Mouse (Mus musculus) hindbrain, embryonic 14.5 days (tissue): Measurements from ENCODE around the gene Acbd4. TPM values are rescaled to one million over a fixed set of nuclear protein-coding genes. Genes with fewer than 3 reads are reported as not detected.
A peak's percentile ranks its signal among the peaks of the same experiment; 100 is the strongest.

Source experiments
- ATAC-seq: fragments of 200-750 bp; cut with Nextera tagmentation; 2 replicates; pipeline ENCODE4 v1.8.0; 2017; ENCODE audit warnings: moderate number of reproducible peaks, mild to moderate bottlenecking, moderate TSS enrichment, moderate library complexity; ENCODE audit not compliant: low FRiP score
- DNase-seq: peaks from one replicate; pipeline ENCODE4 v3.0.0-alpha.2; 2015; ENCODE audit warnings: low spot score
- H3K27ac ChIP-seq: fragments of 300-500 bp; sonication (generic); 2 replicates; pipeline ENCODE4 v1.5.1; 2014; ENCODE audit warnings: mild to moderate bottlenecking, moderate library complexity
- H3K27me3 ChIP-seq: fragments of 300-500 bp; sonication (generic); 2 replicates; pipeline ENCODE4 v1.6.1; 2014; ENCODE audit warnings: mild to moderate bottlenecking, low read length, mixed read lengths; ENCODE audit not compliant: control insufficient read depth, insufficient read depth
- H3K36me3 ChIP-seq: fragments of 300-500 bp; sonication (generic); replicated peaks from 2 replicates; pipeline ENCODE4 v1.6.1; 2014; ENCODE audit not compliant: control insufficient read depth, insufficient read depth
- H3K4me1 ChIP-seq: fragments of 300-500 bp; sonication (generic); replicated peaks from 2 replicates; pipeline ENCODE4 v1.6.1; 2014; ENCODE audit warnings: antibody characterized with exemption, low read length, mixed read lengths; ENCODE audit not compliant: control insufficient read depth, insufficient read depth
- H3K4me2 ChIP-seq: fragments of 300-500 bp; sonication (generic); replicated peaks from 2 replicates; pipeline ENCODE4 v1.6.1; 2014; ENCODE audit warnings: mild to moderate bottlenecking, moderate library complexity
- H3K4me3 ChIP-seq: fragments of 300-500 bp; sonication (generic); replicated peaks from 2 replicates; pipeline ENCODE4 v1.5.1; 2014; ENCODE audit warnings: mild to moderate bottlenecking, low read length
- H3K9ac ChIP-seq: fragments of 300-500 bp; sonication (generic); 2 replicates; pipeline ENCODE4 v1.6.1; 2014
- H3K9me3 ChIP-seq: fragments of 300-500 bp; sonication (generic); 2 replicates; pipeline ENCODE4 v1.6.1; 2016; ENCODE audit warnings: low read length; ENCODE audit not compliant: control insufficient read depth
- WGBS: fragments of 180-500 bp; shearing (Covaris S2); extraction: QIAGEN DNeasy Blood & Tissue Kit; methylation state at CpG from one replicate; pipeline ENCODE4 v1.1.7; 2014; 5-methylcytosine and 5-hydroxymethylcytosine counted together
- polyA plus RNA-seq: library from polyadenylated mRNA; unstranded; fragments of >200 nt; fragmentation: Nextera tagmentation; extraction: Ambion mirVana; gene quantifications from 2 replicates; pipeline ENCODE4 v1.2.1, GENCODE M21; 2014

The Acbd4 gene
- polyA plus RNA-seq, 1 experiment from 2014 or later, result 10.6 TPM

DNA sequence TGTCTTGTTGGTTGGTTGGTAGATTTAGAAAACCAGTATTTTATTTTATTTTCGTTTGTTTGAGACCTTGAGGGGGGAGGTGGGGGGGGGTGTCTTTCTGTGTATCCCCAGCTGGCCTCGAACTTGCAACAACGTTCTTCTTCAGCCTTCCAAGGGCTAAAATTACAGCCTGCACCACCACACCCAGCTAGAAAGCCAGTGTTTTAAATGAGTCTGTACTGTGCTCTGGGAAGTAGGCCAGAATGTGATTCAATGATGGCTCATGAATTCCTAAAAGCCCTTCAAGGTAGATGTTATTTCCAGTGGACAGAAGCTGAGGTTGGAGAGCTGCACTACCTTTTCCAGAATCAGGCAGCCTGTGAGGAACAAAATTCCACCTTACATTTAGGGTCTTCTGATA is 32.7 kb downstream of the Acbd4 start:
- no peak overlapping the region; the same call in 1 of the 2 replicates for H3K27ac ChIP-seq
- DNase-seq (no peak), ATAC-seq (no peak)
- peaks cover 37% of the 10 kb centered on the region for H3K4me1 ChIP-seq
- WGBS, result 82% methylated on average over 3 of the region's 3 CpGs
- H3K36me3 ChIP-seq, result peaks cover 8% of the 10 kb centered on the region
- peak overlapping the region; percentile 93; the same call in 1 of the 2 replicates for H3K4me3 ChIP-seq
- no peaks in the 10 kb centered on the region for H3K27me3 ChIP-seq
- H3K9ac ChIP-seq, result peak overlapping the region; percentile 39; the same call in 1 of the 2 replicates
- H3K9me3 ChIP-seq, result no peaks in the 10 kb centered on the region
- peak overlapping the region; percentile 49 for H3K4me2 ChIP-seq

DNA sequence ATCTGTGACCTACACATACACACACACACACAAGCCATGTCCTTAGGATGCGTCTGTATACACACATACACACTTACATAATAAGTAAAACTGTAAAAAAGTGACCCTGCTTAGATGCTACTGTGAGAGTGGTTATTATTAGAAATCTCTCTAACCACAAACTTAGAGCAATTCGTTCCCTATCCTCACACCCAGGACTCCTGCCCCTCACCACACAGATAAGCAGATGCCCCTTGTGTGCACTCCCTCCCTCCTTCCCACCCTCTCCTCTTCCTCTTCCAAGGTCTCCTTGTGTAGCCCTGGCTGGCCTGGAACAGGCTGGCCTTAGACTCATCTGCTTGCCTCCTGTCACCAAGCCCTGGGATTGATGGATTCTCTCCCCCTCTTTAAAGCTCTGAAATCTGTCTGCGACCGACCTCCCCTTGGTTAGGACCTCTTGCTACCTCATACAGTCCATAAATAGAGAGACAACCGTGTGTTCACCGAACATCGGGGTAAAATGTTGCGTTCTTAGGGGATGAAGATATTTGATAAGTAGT is 34.6 kb downstream of the Acbd4 start:
- ATAC-seq (no peak), DNase-seq (no peak)
- Histone ChIP-seq H3K4me1 (peaks cover 29% of the 10 kb centered on the region), H3K27me3 (no peaks in the 10 kb centered on the region), H3K9ac (no peak overlapping the region), H3K9me3 (no peaks in the 10 kb centered on the region), H3K4me2 (no peak overlapping the region), H3K4me3 (no peak overlapping the region), H3K27ac (no peak overlapping the region), H3K36me3 (peaks cover 19% of the 10 kb centered on the region)
- 91% methylated on average over 8 of the region's 8 CpGs for WGBS

DNA sequence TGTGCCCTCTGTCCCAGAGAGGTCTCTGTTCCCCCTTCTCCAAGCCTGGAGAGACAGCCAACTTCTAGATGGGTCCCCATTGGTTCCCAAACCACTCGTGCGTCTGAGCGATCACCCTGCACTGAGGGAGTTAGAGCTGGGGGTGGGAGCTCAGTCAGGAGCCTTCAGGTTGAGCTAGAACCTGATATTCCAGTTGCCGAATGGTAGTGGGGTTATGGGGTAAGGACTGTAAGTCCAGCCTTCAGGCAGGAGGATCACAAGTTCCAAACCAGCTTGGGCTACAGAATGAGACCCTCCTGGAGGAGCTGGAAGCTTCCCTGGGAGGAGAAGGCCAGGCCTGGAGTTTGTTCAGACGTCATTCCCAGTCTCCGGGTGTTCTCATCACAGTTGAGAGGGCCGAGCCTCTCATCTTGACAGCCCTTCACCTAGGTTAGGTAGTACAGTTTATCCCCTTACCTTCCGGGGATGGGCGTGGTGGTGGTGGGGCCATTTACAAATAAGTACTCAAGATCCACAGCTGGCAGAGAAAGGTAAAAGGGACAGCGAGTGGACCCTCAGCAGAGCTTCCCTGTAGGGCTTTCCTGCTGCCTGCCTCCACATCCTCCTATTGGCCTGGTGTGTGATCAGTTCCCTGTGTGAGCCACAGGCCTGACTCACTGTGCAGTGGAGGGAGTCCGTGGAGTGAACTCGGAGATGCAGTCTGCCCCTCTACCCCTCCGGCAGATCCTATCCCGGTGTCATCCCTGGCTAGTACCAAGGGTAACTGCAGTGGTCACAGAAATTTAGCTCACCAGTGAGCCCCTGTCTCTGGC is 38.7 kb downstream of the Acbd4 start:
- ATAC-seq (no peak), DNase-seq (no peak)
- Histone ChIP-seq H3K27me3 (no peaks in the 10 kb centered on the region), H3K27ac (peak overlapping the region; percentile 51; the same call in 1 of the 2 replicates), H3K9ac (no peak overlapping the region), H3K4me2 (no peak overlapping the region), H3K36me3 (peaks cover 19% of the 10 kb centered on the region), H3K4me3 (no peak overlapping the region), H3K4me1 (peaks cover 33% of the 10 kb centered on the region), H3K9me3 (no peaks in the 10 kb centered on the region)
- WGBS, result 88% methylated on average over 14 of the region's 14 CpGs

DNA sequence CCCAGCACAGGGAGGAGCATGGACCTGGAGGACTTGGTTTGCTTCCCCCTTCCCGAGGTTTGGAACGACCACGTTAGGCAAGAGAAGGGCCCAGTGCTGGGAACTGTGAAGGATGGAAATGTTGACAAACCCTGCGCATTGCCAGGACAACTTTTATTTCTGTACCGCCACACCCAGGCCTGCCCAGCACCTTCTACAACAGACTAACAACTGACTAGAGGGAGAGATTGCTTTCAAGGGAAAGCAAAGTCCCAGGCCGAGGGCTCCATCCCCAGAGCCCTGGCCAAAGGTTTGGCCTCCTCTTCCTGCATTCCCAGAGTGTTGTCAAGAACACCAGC is 39.2 kb downstream of the Acbd4 start:
- WGBS, result 60% methylated on average over 6 of the region's 6 CpGs
- no peak for DNase-seq
- Histone ChIP-seq H3K4me2 (no peak overlapping the region), H3K9me3 (no peaks in the 10 kb centered on the region), H3K36me3 (peaks cover 19% of the 10 kb centered on the region), H3K27ac (peak overlapping the region; percentile 51; the same call in 1 of the 2 replicates), H3K4me3 (no peak overlapping the region), H3K27me3 (no peaks in the 10 kb centered on the region), H3K4me1 (peaks cover 28% of the 10 kb centered on the region), H3K9ac (peak overlapping the region; percentile 6; the same call in 1 of the 2 replicates)
- ATAC-seq, result no peak

DNA sequence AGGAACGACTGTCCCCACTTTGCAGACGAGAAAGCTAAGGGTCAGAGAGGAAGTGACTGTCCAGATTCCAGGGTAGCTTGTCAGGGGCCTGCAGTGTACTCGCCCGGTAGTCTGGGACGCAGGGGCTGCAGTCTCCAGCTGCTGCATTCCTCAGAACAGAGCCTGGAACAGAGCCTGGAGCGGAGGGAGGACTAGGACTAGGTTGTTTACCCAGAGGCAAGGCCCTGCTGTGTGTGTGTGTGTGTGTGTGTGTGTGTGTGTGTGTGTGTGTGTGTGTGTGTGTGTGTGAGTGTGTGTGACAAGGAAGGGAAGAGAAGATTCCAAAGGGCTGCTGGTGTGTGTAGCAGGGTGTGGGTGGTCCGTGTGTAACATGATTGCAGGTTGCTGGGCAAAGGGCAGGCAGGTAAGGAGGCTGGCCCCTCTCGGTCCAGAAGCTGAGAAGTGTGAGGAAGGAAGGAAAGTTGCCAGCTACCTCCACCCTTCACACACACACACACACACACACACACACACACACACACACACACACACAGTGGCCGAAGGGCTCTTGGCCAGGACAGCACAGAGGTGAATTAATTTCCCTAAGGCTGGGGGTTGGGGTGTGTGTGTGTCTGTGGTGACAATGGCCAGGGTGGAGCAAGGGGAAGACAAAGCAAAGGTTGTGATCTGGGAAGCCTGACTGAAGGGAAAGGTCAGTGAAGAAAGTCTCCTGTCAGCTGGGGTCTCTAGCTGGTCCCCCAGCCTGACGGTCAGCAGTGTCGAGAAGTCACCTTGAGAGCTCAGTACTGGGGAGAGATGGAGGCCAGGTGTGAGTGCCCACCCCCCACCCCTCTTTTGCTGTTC is 39.8 kb downstream of the Acbd4 start:
- Histone ChIP-seq H3K9me3 (no peaks in the 10 kb centered on the region), H3K9ac (peak overlapping the region; percentile 6; the same call in 1 of the 2 replicates), H3K36me3 (peaks cover 19% of the 10 kb centered on the region), H3K4me3 (no peak overlapping the region), H3K4me2 (peak overlapping the region; percentile 61; the same call in 1 of the 2 replicates), H3K27ac (peak overlapping the region; percentile 73), H3K4me1 (peaks cover 24% of the 10 kb centered on the region), H3K27me3 (no peaks in the 10 kb centered on the region)
- DNase-seq (no peak), ATAC-seq (no peak)
- WGBS, result 23% methylated on average over 11 of the region's 11 CpGs

DNA sequence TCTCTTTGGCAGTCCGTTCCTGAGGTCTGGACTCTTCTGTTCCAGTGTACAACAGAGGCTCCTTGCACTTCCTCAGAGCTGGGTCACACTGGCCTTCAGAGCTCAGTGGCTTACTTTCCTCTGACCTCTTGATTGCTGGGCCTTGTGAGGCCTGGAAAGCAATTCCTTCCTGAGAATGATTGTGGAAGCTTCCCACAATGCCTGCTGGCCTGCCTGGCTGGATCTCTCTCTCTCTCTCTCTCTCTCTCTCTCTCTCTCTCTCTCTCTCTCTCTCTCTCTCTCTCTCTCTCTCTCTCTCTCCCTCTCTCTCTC is 40.4 kb downstream of the Acbd4 start:
- ATAC-seq, result no peak
- no peaks in the 10 kb centered on the region for H3K9me3 ChIP-seq
- DNase-seq, result no peak
- peak overlapping the region; percentile 92 for H3K27ac ChIP-seq
- peak overlapping the region; percentile 61 for H3K4me2 ChIP-seq
- peaks cover 24% of the 10 kb centered on the region for H3K4me1 ChIP-seq
- H3K27me3 ChIP-seq, result no peaks in the 10 kb centered on the region
- WGBS, result 17% methylated on average over 1 of the region's 1 CpGs
- H3K9ac ChIP-seq, result no peak overlapping the region
- no peak overlapping the region for H3K4me3 ChIP-seq
- peaks cover 19% of the 10 kb centered on the region for H3K36me3 ChIP-seq

DNA sequence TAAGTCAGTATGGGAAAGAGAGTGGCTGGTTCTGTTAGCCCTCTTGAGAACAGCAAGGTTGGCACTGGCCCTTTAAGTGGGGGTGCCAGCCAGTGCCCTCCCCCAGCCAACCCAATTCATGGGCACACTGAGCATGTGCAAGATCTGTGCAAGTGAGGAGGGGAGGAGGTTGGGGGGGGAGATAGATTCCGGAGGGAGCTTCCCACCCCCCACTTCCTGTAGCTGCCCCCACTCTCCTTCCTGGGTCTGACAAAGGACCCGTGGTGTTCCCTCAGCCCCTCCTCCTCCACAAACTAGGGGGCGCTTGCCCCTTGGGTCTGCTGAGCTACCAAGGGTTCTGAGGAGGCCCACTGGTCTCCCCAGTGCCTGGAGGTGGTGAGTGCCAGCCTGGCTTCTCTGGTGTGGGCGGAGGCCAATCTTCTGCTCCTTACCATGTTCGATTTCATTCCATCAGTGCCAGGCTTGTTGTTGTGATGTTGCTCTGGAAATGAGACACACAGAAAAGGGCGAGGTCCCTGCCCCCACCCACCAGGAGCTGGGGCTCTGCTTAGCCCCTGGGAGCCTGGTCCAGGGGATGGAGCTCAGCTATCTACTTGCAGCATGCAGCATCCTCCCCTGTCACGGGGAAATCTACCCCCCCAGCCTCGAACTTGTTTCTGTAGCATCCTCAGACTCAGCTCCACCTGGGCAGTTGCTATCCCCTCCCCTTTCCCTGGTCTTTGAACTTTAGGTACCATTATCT is 41.1 kb downstream of the Acbd4 start:
- peak overlapping the region; percentile 92 for H3K27ac ChIP-seq
- H3K27me3 ChIP-seq, result no peaks in the 10 kb centered on the region
- peaks cover 24% of the 10 kb centered on the region for H3K4me1 ChIP-seq
- WGBS, result 20% methylated on average over 8 of the region's 8 CpGs
- peak overlapping the region; percentile 61 for H3K4me2 ChIP-seq
- H3K36me3 ChIP-seq, result peaks cover 19% of the 10 kb centered on the region
- DNase-seq (peak; percentile 80), ATAC-seq (peak; percentile 93)
- peak overlapping the region; percentile 25 for H3K4me3 ChIP-seq
- no peaks in the 10 kb centered on the region for H3K9me3 ChIP-seq
- peak overlapping the region; percentile 58 for H3K9ac ChIP-seq

DNA sequence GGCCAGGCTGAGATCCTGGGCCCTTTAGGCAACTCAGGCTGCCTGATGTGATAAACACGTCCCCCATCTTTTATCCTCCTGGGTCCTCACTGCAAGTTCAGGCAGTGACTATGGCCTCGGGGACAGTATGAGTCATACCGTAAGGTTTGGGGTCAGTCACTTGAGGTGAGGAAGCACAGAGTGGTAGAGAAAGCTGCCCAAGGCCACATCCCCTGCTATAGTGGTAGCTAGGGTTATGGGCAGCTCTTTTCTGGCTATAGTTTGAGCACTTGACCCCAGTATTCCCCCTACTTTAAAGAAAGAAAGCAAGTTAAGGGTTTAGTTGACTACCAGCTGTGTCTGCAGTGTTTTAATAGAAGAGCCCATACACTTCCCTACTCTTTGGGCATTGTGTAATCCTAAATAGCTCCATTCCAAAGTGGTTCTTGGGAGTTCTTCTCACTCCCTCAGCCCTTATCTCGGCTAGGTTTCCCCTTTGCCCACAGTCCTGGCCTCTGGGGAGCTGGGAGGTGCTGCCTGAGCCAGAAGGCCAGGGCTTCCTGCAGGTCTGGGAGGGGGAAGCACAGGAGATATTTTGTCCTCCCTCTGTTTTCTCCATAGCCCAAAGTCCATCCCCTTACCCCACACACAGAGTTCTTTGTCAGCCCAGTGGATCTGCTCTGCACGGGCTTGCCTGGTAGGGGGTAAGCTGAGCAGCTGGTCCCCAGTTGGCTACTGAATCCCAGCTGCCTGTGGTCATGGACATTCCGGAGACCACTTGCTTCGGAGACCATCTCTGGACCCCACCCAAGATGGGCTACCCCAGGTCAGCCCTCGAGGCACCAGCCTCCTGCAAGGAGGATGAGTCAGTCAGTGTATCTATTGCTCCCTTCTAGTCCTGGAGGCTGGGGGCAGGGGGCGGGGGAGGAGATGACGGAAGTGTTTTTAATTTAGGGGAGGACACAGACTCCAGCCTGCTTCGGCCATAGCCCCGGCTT is 43.1 kb downstream of the Acbd4 start:
- H3K27ac ChIP-seq, result no peak overlapping the region
- no peak overlapping the region for H3K4me2 ChIP-seq
- no peaks in the 10 kb centered on the region for H3K27me3 ChIP-seq
- ATAC-seq, result no peak
- peaks cover 24% of the 10 kb centered on the region for H3K4me1 ChIP-seq
- 37% methylated on average over 12 of the region's 12 CpGs for WGBS
- H3K9me3 ChIP-seq, result no peaks in the 10 kb centered on the region
- no peak for DNase-seq
- H3K4me3 ChIP-seq, result no peak overlapping the region
- no peak overlapping the region for H3K9ac ChIP-seq
- peaks cover 7% of the 10 kb centered on the region for H3K36me3 ChIP-seq
